ENCODE assay signal across 20 mouse cellular contexts in the genomic region with DNA sequence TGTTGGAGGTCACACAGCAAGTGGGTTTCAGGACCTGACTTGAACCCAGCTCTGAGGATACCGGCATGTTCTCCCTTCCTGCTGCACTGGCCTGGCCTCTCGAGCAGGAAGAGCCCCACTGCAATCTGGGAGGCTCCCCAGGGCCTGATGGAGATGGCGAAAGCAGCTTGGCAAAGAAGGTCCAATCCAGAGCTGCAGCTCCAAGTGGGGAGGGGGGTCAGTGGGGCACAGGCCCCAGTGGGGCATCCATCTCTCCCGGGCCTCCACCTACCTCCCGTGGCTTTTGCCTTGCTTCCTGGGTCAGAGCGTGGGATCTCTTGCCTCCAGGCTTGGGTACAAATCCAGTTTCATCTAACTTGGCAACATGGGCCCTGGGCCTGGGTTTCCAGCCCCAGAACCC. TPM values are rescaled to one million over a fixed set of nuclear protein-coding genes. Genes with fewer than 3 reads are reported as not detected.
DNase-seq lines count a peak whose midpoint lies in the region; ATAC-seq and TF ChIP-seq lines count a peak whose summit lies in the region.
"Had no signal": no experiment of that assay in that cellular context is flagged by ENCODE, and none has a peak within 500 bp of the region (broad histone marks: within the 10 kb centered on the region; RNA-seq: fewer than 3 reads in every experiment).

No protein-coding gene starts in this region.

- no peak for ATAC-seq in intestine, embryonic 16.5 days
- no peak for ATAC-seq in intestine, postnatal 0 days
- ATAC-seq: hindbrain, postnatal 0 days had no signal

- no peaks in the 10 kb centered on the region for H3K9me3 ChIP-seq in intestine, embryonic 16.5 days (ENCODE audit: control insufficient read depth, low read length)
- H3K9me3 ChIP-seq in intestine, postnatal 0 days (ENCODE audit: control insufficient read depth), result no peaks in the 10 kb centered on the region
- H3K9me3 ChIP-seq: heart, embryonic 12.5 days; hindbrain, embryonic 10.5 days; kidney, embryonic 15.5 days; limb, embryonic 13.5 days had no signal

- TF ChIP-seq CTCF in intestine, postnatal 0 days (IDR thresholded peaks at IDR 0.05; ENCODE audit: low read depth), result no peak
- TF ChIP-seq CTCF in thymus, adult 2 months (IDR thresholded peaks at IDR 0.05; ENCODE audit: borderline replicate concordance, control insufficient read depth, extremely low read depth, insufficient read depth, low read length, poor library complexity), result no peak

- no peak for TF ChIP-seq POLR2A in thymus, adult 2 months (IDR thresholded peaks at IDR 0.05; ENCODE audit: control insufficient read depth, extremely low read depth, insufficient read depth, low read length, poor library complexity)

- H3K27me3 ChIP-seq in intestine, embryonic 16.5 days (replicated peaks; ENCODE audit: control insufficient read depth, insufficient read depth, low read length), result no peaks in the 10 kb centered on the region
- H3K27me3 ChIP-seq in intestine, postnatal 0 days (replicated peaks; ENCODE audit: control insufficient read depth, insufficient read depth, low read length), result no peaks in the 10 kb centered on the region
- no peaks in the 10 kb centered on the region for H3K27me3 ChIP-seq in thymus, adult 2 months (ENCODE audit: control insufficient read depth, insufficient read depth, low read length)
- H3K27me3 ChIP-seq: kidney, embryonic 15.5 days; limb, embryonic 13.5 days had no signal

- no peaks in the 10 kb centered on the region for H3K36me3 ChIP-seq in intestine, embryonic 16.5 days (ENCODE audit: control insufficient read depth, insufficient read depth, low read length)
- no peaks in the 10 kb centered on the region for H3K36me3 ChIP-seq in intestine, postnatal 0 days (ENCODE audit: control insufficient read depth, insufficient read depth)
- no peaks in the 10 kb centered on the region for H3K36me3 ChIP-seq in thymus, adult 2 months (ENCODE audit: control insufficient read depth, insufficient read depth, low read length)
- H3K36me3 ChIP-seq: heart, embryonic 12.5 days; hindbrain, embryonic 10.5 days; kidney, embryonic 15.5 days; limb, embryonic 13.5 days had no signal

- DNase-seq in thymus, adult 2 months, result no peak
- DNase-seq in thymus, adult 18-20 months, result no peak
- DNase-seq in kidney, postnatal 10 days, result no peak
- DNase-seq in frontal cortex, postnatal 25 days (ENCODE audit: low spot score in 2 of 2), result no peak
- DNase-seq: cerebellum, adult 11-12 months; cerebellum, postnatal 14 days; heart, postnatal 10 days; kidney, adult 11 months; lung, adult 18-20 months; lung, postnatal 10 days; thymus, postnatal 14 days had no signal

- WGBS in intestine, embryonic 16.5 days, result 83% methylated on average over 6 of the region's 6 CpGs
- 69% methylated on average over 6 of the region's 6 CpGs for WGBS in intestine, postnatal 0 days
- WGBS in thymus, adult 2 months, result 82% methylated on average over 6 of the region's 6 CpGs

- no peak overlapping the region for H3K27ac ChIP-seq in intestine, embryonic 16.5 days (ENCODE audit: low read length)
- no peak overlapping the region for H3K27ac ChIP-seq in intestine, postnatal 0 days (ENCODE audit: low read depth, low read length)
- H3K27ac ChIP-seq in thymus, adult 2 months (ENCODE audit: control insufficient read depth, insufficient read depth, low read length), result peak overlapping the region; percentile 34
- peak overlapping the region; percentile 94 for H3K27ac ChIP-seq in brown adipose tissue, adult 24 weeks (replicated peaks; ENCODE audit: low read depth, low read length)
- H3K27ac ChIP-seq: hindbrain, embryonic 10.5 days; hindbrain, postnatal 0 days; kidney, embryonic 15.5 days; limb, embryonic 13.5 days had no signal

- H3K9ac ChIP-seq in intestine, embryonic 16.5 days (ENCODE audit: low read depth, low read length), result 0 out of 2 replicates have a peak overlapping the region, but pooled peaks have one; percentile 17
- H3K9ac ChIP-seq in intestine, postnatal 0 days (ENCODE audit: low read depth, low read length), result no peak overlapping the region
- H3K9ac ChIP-seq: heart, embryonic 12.5 days; kidney, embryonic 15.5 days; limb, embryonic 13.5 days had no signal

- H3K4me2 ChIP-seq in intestine, embryonic 16.5 days (ENCODE audit: low read depth, low read length), result no peak overlapping the region
- no peak overlapping the region for H3K4me2 ChIP-seq in intestine, postnatal 0 days (replicated peaks; ENCODE audit: low read depth)
- H3K4me2 ChIP-seq: heart, embryonic 12.5 days; kidney, embryonic 15.5 days; limb, embryonic 13.5 days; midbrain, embryonic 11.5 days had no signal

- no peak overlapping the region for H3K4me3 ChIP-seq in intestine, embryonic 16.5 days (ENCODE audit: low read length)
- no peak overlapping the region for H3K4me3 ChIP-seq in intestine, postnatal 0 days (ENCODE audit: low read depth, low read length)
- no peak overlapping the region for H3K4me3 ChIP-seq in thymus, adult 2 months (ENCODE audit: control insufficient read depth, insufficient read depth, low read length)
- H3K4me3 ChIP-seq in brown adipose tissue, adult 24 weeks (ENCODE audit: insufficient read depth, low read depth, low read length), result no peak overlapping the region
- H3K4me3 ChIP-seq: heart, embryonic 12.5 days; hindbrain, embryonic 10.5 days; kidney, embryonic 15.5 days; limb, embryonic 13.5 days had no signal

- H3K4me1 ChIP-seq in intestine, embryonic 16.5 days (ENCODE audit: control insufficient read depth, insufficient read depth, low read length), result peaks cover 17% of the 10 kb centered on the region
- H3K4me1 ChIP-seq in intestine, postnatal 0 days (replicated peaks; ENCODE audit: control insufficient read depth, insufficient read depth, low read length), result peaks cover 7% of the 10 kb centered on the region
- H3K4me1 ChIP-seq in thymus, adult 2 months (replicated peaks; ENCODE audit: control insufficient read depth, insufficient read depth, low read length), result peaks cover 37% of the 10 kb centered on the region
- H3K4me1 ChIP-seq in brown adipose tissue, adult 24 weeks (ENCODE audit: control insufficient read depth, insufficient read depth, insufficient read length, low read length), result peaks cover 33% of the 10 kb centered on the region

RNA-seq across cellular contexts. Expression of gene Tmem189, which starts 12.5 kb away (rescaled TPM):
- polyA plus RNA-seq in intestine, embryonic 16.5 days (2015; fragmentation: Nextera tagmentation; extraction: Ambion mirVana), result 28.6 and 33.7 TPM in 2 replicates
- polyA plus RNA-seq in intestine, postnatal 0 days (2015; fragmentation: Nextera tagmentation; extraction: Ambion mirVana), result 25.0 and 26.8 TPM in 2 replicates
- 209 and 215 TPM in 2 replicates for polyA plus RNA-seq in thymus, adult 2 months (2012; rRNA removed)
- 12.7 and 19.3 TPM in 2 replicates for polyA plus RNA-seq in brown adipose tissue, adult 24 weeks (2012; ENCODE audit: insufficient read depth, insufficient read length, missing spikeins)

RNA-seq across cellular contexts. Expression of gene Cebpb, which starts 13.4 kb away (rescaled TPM):
- 0.65 and 0.93 TPM in 2 replicates for polyA plus RNA-seq in intestine, embryonic 16.5 days (2015; fragmentation: Nextera tagmentation; extraction: Ambion mirVana)
- polyA plus RNA-seq in intestine, postnatal 0 days (2015; fragmentation: Nextera tagmentation; extraction: Ambion mirVana), result 49.8 and 52.6 TPM in 2 replicates
- polyA plus RNA-seq in thymus, adult 2 months (2012; rRNA removed), result 69.6 and 135 TPM in 2 replicates
- polyA plus RNA-seq in brown adipose tissue, adult 24 weeks (2012; ENCODE audit: insufficient read depth, insufficient read length, missing spikeins), result 226 and 227 TPM in 2 replicates

RNA-seq across cellular contexts. Expression of gene Gm20431, which starts 40.8 kb away (rescaled TPM):
- polyA plus RNA-seq in intestine, embryonic 16.5 days (2015; fragmentation: Nextera tagmentation; extraction: Ambion mirVana), result 2.0 and 3.2 TPM in 2 replicates
- polyA plus RNA-seq in intestine, postnatal 0 days (2015; fragmentation: Nextera tagmentation; extraction: Ambion mirVana), result 8.8 and 10.0 TPM in 2 replicates
- 9.5 and 15.3 TPM in 2 replicates for polyA plus RNA-seq in thymus, adult 2 months (2012; rRNA removed)
- polyA plus RNA-seq in brown adipose tissue, adult 24 weeks (2012; ENCODE audit: insufficient read depth, insufficient read length, missing spikeins), result 1.3 TPM in 1 of 2 replicates, not detected in the other

Comparison
In these comparisons a context has a peak if more than half of its experiments do, and no peak if none do; other contexts are left out.
1. RNA of gene Cebpb, which starts 13.4 kb away (polyA plus RNA-seq): 226 to 227 TPM in brown adipose tissue, adult 24 weeks, 69.6 to 135 TPM in thymus, adult 2 months and 49.8 to 52.6 TPM in intestine, postnatal 0 days; 0.65 to 0.93 TPM in intestine, embryonic 16.5 days; every median in the first group is over 10 times any median in the second.
2. H3K27ac ChIP-seq: peak in thymus, adult 2 months (single experiment) and brown adipose tissue, adult 24 weeks (single experiment); none in intestine, embryonic 16.5 days (single experiment) and intestine, postnatal 0 days (single experiment).